ENCODE assay signal across 11 mouse cellular contexts in the genomic region with DNA sequence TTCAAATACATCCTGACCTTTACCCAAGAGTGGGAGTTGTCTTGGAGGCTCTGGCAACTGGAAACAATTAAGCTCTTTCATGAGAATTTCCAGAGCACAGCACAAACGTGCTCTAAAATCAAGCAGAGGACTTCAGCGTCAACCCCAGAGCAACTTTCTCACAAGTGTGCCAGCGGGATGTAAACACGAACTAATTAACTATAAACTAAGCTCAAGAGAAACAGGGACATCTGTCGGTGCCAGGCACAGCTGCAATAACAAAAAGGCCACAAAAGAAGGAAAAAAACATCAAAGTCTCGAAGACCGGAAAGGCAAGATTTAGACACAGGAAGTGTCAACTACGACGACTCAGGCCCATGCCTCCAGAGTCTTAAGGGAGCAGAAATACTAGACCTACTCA. TPM values are rescaled to one million over a fixed set of nuclear protein-coding genes. Genes with fewer than 3 reads are reported as not detected.
DNase-seq lines count a peak whose midpoint lies in the region; ATAC-seq and TF ChIP-seq lines count a peak whose summit lies in the region.
"Had no signal": no experiment of that assay in that cellular context is flagged by ENCODE, and none has a peak within 500 bp of the region (broad histone marks: within the 10 kb centered on the region; RNA-seq: fewer than 3 reads in every experiment).

No protein-coding gene starts in this region.

- H3K9ac ChIP-seq in intestine, postnatal 0 days (ENCODE audit: low read depth, low read length) = no peak overlapping the region
- H3K9ac ChIP-seq in intestine, embryonic 16.5 days (ENCODE audit: low read depth, low read length) = no peak overlapping the region
- no peak overlapping the region for H3K9ac ChIP-seq in embryonic facial prominence, embryonic 14.5 days (ENCODE audit: low read depth, low read length)
- no peak overlapping the region for H3K9ac ChIP-seq in limb, embryonic 13.5 days

- intact Hi-C loops in gastrocnemius, adult 2 months (cut with DNase I) = loop anchor here (5.0 kb wide), 1 partner anchor 271 kb away; no protein-coding TSS in a partner anchor

- no peak overlapping the region for H3K4me3 ChIP-seq in intestine, postnatal 0 days (ENCODE audit: low read depth, low read length)
- H3K4me3 ChIP-seq in intestine, embryonic 16.5 days (ENCODE audit: low read length) = no peak overlapping the region
- H3K4me3 ChIP-seq in embryonic facial prominence, embryonic 14.5 days (ENCODE audit: low read depth, low read length) = no peak overlapping the region
- H3K4me3 ChIP-seq in limb, embryonic 13.5 days = no peak overlapping the region
- no peak overlapping the region for H3K4me3 ChIP-seq in gastrocnemius, adult 2 months

- DNase-seq in embryonic facial prominence, embryonic 14.5 days (ENCODE audit: low spot score) = peak; percentile 81
- no peak for DNase-seq in gastrocnemius, adult 2 months
- DNase-seq in cerebellum, adult 8-10 months = no peak
- no peak for DNase-seq in kidney, postnatal 25 days
- DNase-seq: cerebellum, adult 11 months; gastrocnemius, postnatal 14 days; kidney, adult 18-20 months had no signal

- 0 out of 2 replicates have a peak overlapping the region, but pooled peaks have one; percentile 15 for H3K27ac ChIP-seq in intestine, postnatal 0 days (ENCODE audit: low read depth, low read length)
- no peak overlapping the region for H3K27ac ChIP-seq in intestine, embryonic 16.5 days (ENCODE audit: low read length)
- H3K27ac ChIP-seq in embryonic facial prominence, embryonic 14.5 days (replicated peaks; ENCODE audit: low read depth, low read length) = peak overlapping the region; percentile 82
- H3K27ac ChIP-seq in limb, embryonic 13.5 days = peak overlapping the region; percentile 73; the same call in 1 of the 2 replicates
- H3K27ac ChIP-seq in gastrocnemius, adult 2 months = no peak overlapping the region

- 44% methylated on average over 9 of the region's 9 CpGs for WGBS in intestine, postnatal 0 days
- WGBS in intestine, embryonic 16.5 days = 29% methylated on average over 9 of the region's 9 CpGs
- WGBS in embryonic facial prominence, embryonic 14.5 days = 16% methylated on average over 9 of the region's 9 CpGs
- WGBS in limb, embryonic 13.5 days = 6% methylated on average over 9 of the region's 9 CpGs

- H3K4me2 ChIP-seq in intestine, postnatal 0 days (replicated peaks; ENCODE audit: low read depth) = no peak overlapping the region
- H3K4me2 ChIP-seq in intestine, embryonic 16.5 days (ENCODE audit: low read depth, low read length) = no peak overlapping the region
- 0 out of 2 replicates have a peak overlapping the region, but pooled peaks have one; percentile 18 for H3K4me2 ChIP-seq in embryonic facial prominence, embryonic 14.5 days (ENCODE audit: low read depth, low read length)
- H3K4me2 ChIP-seq in limb, embryonic 13.5 days (replicated peaks) = peak overlapping the region; percentile 36

- ATAC-seq in intestine, postnatal 0 days = no peak
- ATAC-seq in intestine, embryonic 16.5 days = no peak
- peak; percentile 26 for ATAC-seq in CD4-positive, CD25-positive, alpha-beta regulatory T cell, adult 4 months
- peak; percentile 72; the same call in 1 of the 2 replicates for ATAC-seq in embryonic facial prominence, embryonic 14.5 days (ENCODE audit: low read depth)
- ATAC-seq in limb, embryonic 13.5 days (ENCODE audit: low FRiP score, low read depth) = 0 out of 2 replicates have a peak, but pooled peaks have one; percentile 45

- H3K4me1 ChIP-seq in intestine, postnatal 0 days (replicated peaks; ENCODE audit: control insufficient read depth, insufficient read depth, low read length) = no peaks in the 10 kb centered on the region
- peaks cover 3% of the 10 kb centered on the region for H3K4me1 ChIP-seq in intestine, embryonic 16.5 days (ENCODE audit: control insufficient read depth, insufficient read depth, low read length)
- peaks cover 16% of the 10 kb centered on the region for H3K4me1 ChIP-seq in embryonic facial prominence, embryonic 14.5 days (ENCODE audit: control insufficient read depth, insufficient read depth, low read length)
- peaks cover 16% of the 10 kb centered on the region for H3K4me1 ChIP-seq in limb, embryonic 13.5 days

- peaks cover 79% of the 10 kb centered on the region for H3K36me3 ChIP-seq in intestine, postnatal 0 days (ENCODE audit: control insufficient read depth, insufficient read depth)
- H3K36me3 ChIP-seq in intestine, embryonic 16.5 days (ENCODE audit: control insufficient read depth, insufficient read depth, low read length) = peaks cover 21% of the 10 kb centered on the region
- peaks cover 75% of the 10 kb centered on the region for H3K36me3 ChIP-seq in embryonic facial prominence, embryonic 14.5 days (ENCODE audit: control insufficient read depth, insufficient read depth, low read length)
- peaks cover 65% of the 10 kb centered on the region for H3K36me3 ChIP-seq in limb, embryonic 13.5 days

- no peak for TF ChIP-seq CTCF in intestine, postnatal 0 days (IDR thresholded peaks at IDR 0.05; ENCODE audit: low read depth)
- no peak for TF ChIP-seq CTCF in gastrocnemius, adult 2 months (IDR thresholded peaks at IDR 0.05)

- H3K9me3 ChIP-seq in intestine, postnatal 0 days (ENCODE audit: control insufficient read depth) = no peaks in the 10 kb centered on the region
- H3K9me3 ChIP-seq in intestine, embryonic 16.5 days (ENCODE audit: control insufficient read depth, low read length) = no peaks in the 10 kb centered on the region
- no peaks in the 10 kb centered on the region for H3K9me3 ChIP-seq in embryonic facial prominence, embryonic 14.5 days (ENCODE audit: control insufficient read depth, low read length)
- no peaks in the 10 kb centered on the region for H3K9me3 ChIP-seq in limb, embryonic 13.5 days

- no peaks in the 10 kb centered on the region for H3K27me3 ChIP-seq in intestine, postnatal 0 days (replicated peaks; ENCODE audit: control insufficient read depth, insufficient read depth, low read length)
- H3K27me3 ChIP-seq in intestine, embryonic 16.5 days (replicated peaks; ENCODE audit: control insufficient read depth, insufficient read depth, low read length) = no peaks in the 10 kb centered on the region
- H3K27me3 ChIP-seq in embryonic facial prominence, embryonic 14.5 days (replicated peaks; ENCODE audit: control insufficient read depth, insufficient read depth, low read length) = no peaks in the 10 kb centered on the region
- H3K27me3 ChIP-seq in limb, embryonic 13.5 days = no peaks in the 10 kb centered on the region

RNA-seq across cellular contexts. Expression of a gene that starts 23.2 kb away (rescaled TPM):
- 173 and 179 TPM in 2 replicates for polyA plus RNA-seq in intestine, postnatal 0 days (2015; fragmentation: Nextera tagmentation; extraction: Ambion mirVana)
- polyA plus RNA-seq in intestine, embryonic 16.5 days (2015; fragmentation: Nextera tagmentation; extraction: Ambion mirVana) = 169 and 195 TPM in 2 replicates
- 100 to 1,000 TPM in 1 of 2 experiments, 10 to 100 TPM in 1; 98.4 to 104 TPM for polyA plus RNA-seq in CD4-positive, CD25-positive, alpha-beta regulatory T cell, adult 4 months (2017; shearing (Covaris generic))
- 89.9 and 98.8 TPM in 2 replicates for polyA plus RNA-seq in embryonic facial prominence, embryonic 14.5 days (2014; fragmentation: Nextera tagmentation; extraction: Ambion mirVana)
- 70.9 and 75.4 TPM in 2 replicates for polyA plus RNA-seq in limb, embryonic 13.5 days (2015; fragmentation: Nextera tagmentation; extraction: Ambion mirVana)
- total RNA-seq in gastrocnemius, adult 2 months (2021) = 100 to 1,000 TPM in 1 of 2 experiments, 10 to 100 TPM in 1; 77.9 to 127 TPM

RNA-seq across cellular contexts. Expression of a gene that starts 50.3 kb away (rescaled TPM):
- polyA plus RNA-seq in intestine, postnatal 0 days (2015; fragmentation: Nextera tagmentation; extraction: Ambion mirVana) = not detected in 2 replicates
- polyA plus RNA-seq in intestine, embryonic 16.5 days (2015; fragmentation: Nextera tagmentation; extraction: Ambion mirVana) = 0.15 and 0.22 TPM in 2 replicates
- polyA plus RNA-seq in CD4-positive, CD25-positive, alpha-beta regulatory T cell, adult 4 months (2017; shearing (Covaris generic)) = not detected
- polyA plus RNA-seq in embryonic facial prominence, embryonic 14.5 days (2014; fragmentation: Nextera tagmentation; extraction: Ambion mirVana) = 2.0 and 2.6 TPM in 2 replicates
- 0.17 and 0.29 TPM in 2 replicates for polyA plus RNA-seq in limb, embryonic 13.5 days (2015; fragmentation: Nextera tagmentation; extraction: Ambion mirVana)
- total RNA-seq in gastrocnemius, adult 2 months (2021) = not detected
- total RNA-seq: gastrocnemius, postnatal 14 days had no signal

Comparison
In these comparisons a context has a peak if more than half of its experiments do, and no peak if none do; other contexts are left out.
1. H3K27ac ChIP-seq: peak in intestine, postnatal 0 days (single experiment), embryonic facial prominence, embryonic 14.5 days (single experiment) and limb, embryonic 13.5 days (single experiment); none in intestine, embryonic 16.5 days (single experiment) and gastrocnemius, adult 2 months (single experiment).
2. ATAC-seq: peak in CD4-positive, CD25-positive, alpha-beta regulatory T cell, adult 4 months (single experiment), embryonic facial prominence, embryonic 14.5 days (single experiment) and limb, embryonic 13.5 days (single experiment); none in intestine, postnatal 0 days (single experiment) and intestine, embryonic 16.5 days (single experiment).
3. H3K4me2 ChIP-seq: peak in embryonic facial prominence, embryonic 14.5 days (single experiment) and limb, embryonic 13.5 days (single experiment); none in intestine, postnatal 0 days (single experiment) and intestine, embryonic 16.5 days (single experiment).